In the genomic region with DNA sequence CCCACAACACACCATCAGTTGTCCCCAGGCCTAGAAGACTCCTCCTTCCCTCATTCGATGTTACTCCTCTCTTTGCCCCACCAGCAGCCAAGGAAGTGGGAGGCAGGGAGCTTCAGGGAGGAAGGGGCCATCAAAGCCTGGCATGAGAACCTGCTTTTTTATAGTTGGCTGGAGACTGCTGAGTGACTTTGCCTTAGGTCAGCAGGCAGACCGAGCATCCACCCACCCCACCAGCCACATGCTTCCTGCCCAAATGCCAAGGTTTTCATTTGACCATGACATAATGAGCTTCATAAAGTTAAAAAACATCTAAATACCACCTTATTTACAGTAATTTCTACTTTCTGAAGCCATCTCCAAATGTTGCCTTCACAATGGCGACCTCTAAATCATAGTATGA, we compare ENCODE assay signal across 17 mouse cellular contexts. TPM values are rescaled to one million over a fixed set of nuclear protein-coding genes. Genes with fewer than 3 reads are reported as not detected.
A peak's percentile ranks its signal among the peaks of the same experiment; 100 is the strongest.
DNase-seq lines count a peak whose midpoint lies in the region; ATAC-seq and TF ChIP-seq lines count a peak whose summit lies in the region.
"Had no signal": no experiment of that assay in that cellular context is flagged by ENCODE, and none has a peak within 500 bp of the region (broad histone marks: within the 10 kb centered on the region; RNA-seq: fewer than 3 reads in every experiment).

No protein-coding gene starts in this region.

- H3K27me3 ChIP-seq in kidney, adult 2 months (replicated peaks; ENCODE audit: control insufficient read depth, insufficient read depth, low read length): no peaks in the 10 kb centered on the region
- H3K27me3 ChIP-seq: forebrain, embryonic 13.5 days; heart, embryonic 12.5 days; hindbrain, embryonic 15.5 days had no signal

- no peak for ATAC-seq in megakaryocyte-erythroid progenitor cell, adult 5-6 weeks (replicated peaks; ENCODE audit: low FRiP score, low TSS enrichment, poor library complexity, severe bottlenecking)
- ATAC-seq: activated CD4-positive, CD25-positive, alpha-beta regulatory T cell, adult 4 months; forebrain, embryonic 13.5 days had no signal

- H3K4me3 ChIP-seq in kidney, adult 2 months (ENCODE audit: insufficient read depth, low read depth, low read length): no peak overlapping the region
- H3K4me3 ChIP-seq: forebrain, embryonic 13.5 days; gastrocnemius, adult 2 months; heart, embryonic 12.5 days; hindbrain, embryonic 15.5 days had no signal

- peaks cover 29% of the 10 kb centered on the region for H3K4me1 ChIP-seq in kidney, adult 2 months (ENCODE audit: control insufficient read depth, insufficient read depth, low read length)
- H3K4me1 ChIP-seq: forebrain, embryonic 13.5 days; hindbrain, embryonic 15.5 days had no signal

- peak; percentile 33 for DNase-seq in kidney, adult 2 months
- no peak for DNase-seq in kidney, postnatal 36 days
- peak; percentile 42 for DNase-seq in thymus, postnatal 14 days
- DNase-seq in thymus, postnatal 10 days (ENCODE audit: low spot score in 2 of 2): no peak
- peak; percentile 64 for DNase-seq in adrenal gland, adult 8-10 months
- DNase-seq in adrenal gland, postnatal 36 days: peak; percentile 68 to 75
- no peak for DNase-seq in right cerebral cortex, postnatal 36 days (ENCODE audit: low spot score in 2 of 2)
- DNase-seq: cerebellum, adult 11-12 months; cerebellum, adult 9-10 months; cerebellum, postnatal 25 days; gastrocnemius, adult 2 months; gastrocnemius, postnatal 25 days had no signal

- H3K36me3 ChIP-seq in kidney, adult 2 months (ENCODE audit: control insufficient read depth, insufficient read depth, low read length): no peaks in the 10 kb centered on the region
- H3K36me3 ChIP-seq: heart, embryonic 12.5 days; hindbrain, embryonic 15.5 days had no signal

- H3K27ac ChIP-seq in kidney, adult 2 months (ENCODE audit: insufficient read depth, low read depth, low read length): no peak overlapping the region
- H3K27ac ChIP-seq: forebrain, embryonic 13.5 days; gastrocnemius, adult 2 months; hindbrain, embryonic 15.5 days had no signal

- TF ChIP-seq CTCF in kidney, adult 2 months (conservative IDR thresholded peaks at IDR 0.05; ENCODE audit: insufficient read depth, insufficient read length, low read depth, low read length): no peak

- WGBS in kidney, adult 2 months: 44% methylated on average over 3 of the region's 3 CpGs

- no peak for TF ChIP-seq POLR2A in kidney, adult 2 months (IDR thresholded peaks at IDR 0.05; ENCODE audit: low read depth, low read length)

RNA-seq across cellular contexts. Expression of gene Irf2bp2, which starts 26.9 kb away (rescaled TPM):
- 40.6 and 46.6 TPM in 2 replicates for polyA plus RNA-seq in kidney, adult 2 months (2012; rRNA removed)
- 100 to 1,000 TPM in 2 of 4 experiments, 10 to 100 TPM in 2; 74.4 to 129 (median 98.9) TPM for total RNA-seq in adrenal gland, adult 8-10 months (2022)
- total RNA-seq in adrenal gland, postnatal 36 days (2021): 100 to 1,000 TPM in 1 of 2 experiments, 10 to 100 TPM in 1; 89.7 to 114 TPM
- total RNA-seq in megakaryocyte-erythroid progenitor cell, adult 5-6 weeks (2014; fragmentation: Nextera tagmentation): 45.8 and 54.3 TPM in 2 replicates
- 44.1 and 56.8 TPM in 2 replicates for total RNA-seq in megakaryocyte-erythroid progenitor cell, adult 5-6 weeks (2017)

Comparison
In these comparisons a context has a peak if more than half of its experiments do, and no peak if none do; other contexts are left out.
1. DNase-seq: peak in kidney, adult 2 months (single experiment), thymus, postnatal 14 days (single experiment), adrenal gland, adult 8-10 months (single experiment) and adrenal gland, postnatal 36 days (2 of 2); none in kidney, postnatal 36 days (0 of 2), thymus, postnatal 10 days (0 of 2) and right cerebral cortex, postnatal 36 days (0 of 2).